Mouse (Mus musculus) natural killer cell, adult 2 months (primary cell): ENCODE results near the gene Dpp3.
"Not testable (repeated sequence)": the region's sequence is repeated elsewhere in the genome, so short reads cannot be mapped to it uniquely, and the experiment has no call there.

ENCODE experiments used
- DNase-seq, 2 experiments: peaks; one replicate each; pipeline ENCODE4 v3.0.0; 2022; ENCODE audit warnings: low spot score in 2 of 2

Gene Dpp3

GRCm38 (mm10) chr19:4896780-4897520 is 31.1 kb downstream of the Dpp3 start:
- DNase-seq, result no peak

- no peak for DNase-seq
These were observed 36.3 kb downstream of the Dpp3 start for GRCm38 (mm10) chr19:4891798-4892197.

GRCm38 (mm10) chr19:4889791-4890190 is 38.3 kb downstream of the Dpp3 start:
- no peak for DNase-seq

GRCm38 (mm10) chr19:4883961-4884360 is 44.1 kb downstream of the Dpp3 start:
- no peak for DNase-seq

- DNase-seq, result no peak
These were observed 48.8 kb downstream of the Dpp3 start for GRCm38 (mm10) chr19:4879324-4879703.

GRCm38 (mm10) chr19:4878405-4879323 is 49.4 kb downstream of the Dpp3 start, which contains the start of gene Zdhhc24:
Zdhhc24 (plus strand) TSS chr19:4878668.
- DNase-seq, result peak; percentile 94 to 95

GRCm38 (mm10) chr19:4877785-4878184 is 50.3 kb downstream of the Dpp3 start, which contains the start of gene Actn3:
Actn3 (minus strand) TSS chr19:4877909.
- DNase-seq, result no peak

GRCm38 (mm10) chr19:4876755-4877154 is 51.3 kb downstream of the Dpp3 start:
- DNase-seq, result no peak

- no peak for DNase-seq
These were observed 51.8 kb downstream of the Dpp3 start for GRCm38 (mm10) chr19:4876241-4876640.

- DNase-seq, result not testable (repeated sequence)
These were observed 53.5 kb downstream of the Dpp3 start for GRCm38 (mm10) chr19:4874613-4875012.

- DNase-seq, result no peak
These were observed 62.9 kb downstream of the Dpp3 start for GRCm38 (mm10) chr19:4865147-4865546.

- DNase-seq, result no peak
These were observed 65.0 kb downstream of the Dpp3 start for GRCm38 (mm10) chr19:4863048-4863447.

GRCm38 (mm10) chr19:4859081-4859480 is 69.0 kb downstream of the Dpp3 start:
- DNase-seq, result no peak
